Mouse (Mus musculus) heart, adult 2 months (tissue): ENCODE results near the gene Nhsl1. TPM values are rescaled to one million over a fixed set of nuclear protein-coding genes. Genes with fewer than 3 reads are reported as not detected.
"Not testable (repeated sequence)": the region's sequence is repeated elsewhere in the genome, so short reads cannot be mapped to it uniquely, and the experiment has no call there.

Experiments
- DNase-seq, 2 experiments: peaks; one replicate each; pipeline ENCODE4 v3.0.0; 2021
- H3K27ac ChIP-seq: fragments of 200-600 bp; 2 replicates; pipeline ENCODE4 v1.8.1; 2022
- H3K27me3 ChIP-seq: fragments of 200-500 bp; 2 replicates; pipeline ENCODE4 v1.6.1; 2012; ENCODE audit warnings: mild to moderate bottlenecking, low read length, inconsistent platforms, mixed read lengths; ENCODE audit not compliant: control insufficient read depth, insufficient read depth
- H3K36me3 ChIP-seq: fragments of 200-500 bp; 2 replicates; pipeline ENCODE4 v1.6.1; 2012; ENCODE audit warnings: low read length, inconsistent platforms; ENCODE audit not compliant: control insufficient read depth, insufficient read depth
- H3K4me1 ChIP-seq: fragments of 200-500 bp; 2 replicates; pipeline ENCODE4 v1.6.1; 2011; ENCODE audit warnings: low read length; ENCODE audit not compliant: control insufficient read depth, insufficient read depth
- H3K4me3 ChIP-seq: fragments of 200-600 bp; 2 replicates; pipeline ENCODE4 v1.8.1; 2022
- H3K79me2 ChIP-seq: fragments of 200-500 bp; replicated peaks from 2 replicates; pipeline ENCODE4 v1.6.1; 2012; ENCODE audit warnings: mild to moderate bottlenecking, inconsistent platforms, low read length, moderate library complexity, mixed read lengths; ENCODE audit not compliant: control insufficient read depth, insufficient read depth
- H3K9ac ChIP-seq: fragments of 200-500 bp; 2 replicates; pipeline ENCODE4 v1.6.1; 2012; ENCODE audit warnings: low read depth, mild to moderate bottlenecking, control low read depth, inconsistent platforms, low read length, mixed read lengths
- CTCF ChIP-seq: fragments of 200-600 bp; IDR thresholded peaks from 2 replicates; pipeline ENCODE4 v1.8.1; 2022; ENCODE audit warnings: antibody characterized with exemption, mild to moderate bottlenecking, moderate library complexity
- EP300 ChIP-seq: fragments of 200-500 bp; IDR thresholded peaks from 2 replicates; pipeline ENCODE4 v1.6.1; 2011; ENCODE audit warnings: low read depth, low read length, control low read depth; ENCODE audit not compliant: insufficient read depth
- POLR2A ChIP-seq: fragments of 200-500 bp; IDR thresholded peaks from 2 replicates; pipeline ENCODE4 v1.6.1; 2011; ENCODE audit warnings: mild to moderate bottlenecking, low read depth, low read length, control low read depth; ENCODE audit not compliant: insufficient read depth
- WGBS: fragments of 180-500 bp; shearing (Covaris S2); methylation state at CpG from one replicate; pipeline ENCODE4 v1.1.7; 2018; 5-methylcytosine and 5-hydroxymethylcytosine counted together
- intact Hi-C: fragments of 180-260 bp; cut with DNase I; formaldehyde crosslinking; loops from one replicate; pipeline ENCODE4 v1.15.1; 2025
- polyA plus RNA-seq: library from polyadenylated mRNA; depleted of rRNA; stranded (reverse); fragments of >200 nt; gene quantifications from 2 replicates; pipeline ENCODE4 v1.2.3, GENCODE M21; 2012; rRNA removed
- total RNA-seq, 2 experiments: library from RNA; stranded (reverse); gene quantifications; 2 replicates each; pipeline ENCODE4 v1.2.3; 2021

The Nhsl1 gene
- total and polyA plus RNA-seq, 3 experiments, result 6.8 to 17.4 (median 15.8) TPM

- no peaks in the 10 kb centered on the region for H3K27me3 ChIP-seq
- intact Hi-C loops, result no loop called here
- H3K79me2 ChIP-seq, result no peaks in the 10 kb centered on the region
- peaks cover 2% of the 10 kb centered on the region; the same call in 1 of the 2 replicates for H3K4me1 ChIP-seq
- no peak overlapping the region for H3K9ac ChIP-seq
- 87% methylated on average over 4 of the region's 4 CpGs for WGBS
- H3K4me3 ChIP-seq, result no peak overlapping the region
- no peak for DNase-seq
- H3K27ac ChIP-seq, result no peak overlapping the region
- no peak for TF ChIP-seq POLR2A
- TF ChIP-seq EP300, result no peak
- no peak for TF ChIP-seq CTCF
- H3K36me3 ChIP-seq, result no peaks in the 10 kb centered on the region
These were observed 228.6 kb downstream of the Nhsl1 start for GRCm38 (mm10) chr10:18547381-18547780.

DNA sequence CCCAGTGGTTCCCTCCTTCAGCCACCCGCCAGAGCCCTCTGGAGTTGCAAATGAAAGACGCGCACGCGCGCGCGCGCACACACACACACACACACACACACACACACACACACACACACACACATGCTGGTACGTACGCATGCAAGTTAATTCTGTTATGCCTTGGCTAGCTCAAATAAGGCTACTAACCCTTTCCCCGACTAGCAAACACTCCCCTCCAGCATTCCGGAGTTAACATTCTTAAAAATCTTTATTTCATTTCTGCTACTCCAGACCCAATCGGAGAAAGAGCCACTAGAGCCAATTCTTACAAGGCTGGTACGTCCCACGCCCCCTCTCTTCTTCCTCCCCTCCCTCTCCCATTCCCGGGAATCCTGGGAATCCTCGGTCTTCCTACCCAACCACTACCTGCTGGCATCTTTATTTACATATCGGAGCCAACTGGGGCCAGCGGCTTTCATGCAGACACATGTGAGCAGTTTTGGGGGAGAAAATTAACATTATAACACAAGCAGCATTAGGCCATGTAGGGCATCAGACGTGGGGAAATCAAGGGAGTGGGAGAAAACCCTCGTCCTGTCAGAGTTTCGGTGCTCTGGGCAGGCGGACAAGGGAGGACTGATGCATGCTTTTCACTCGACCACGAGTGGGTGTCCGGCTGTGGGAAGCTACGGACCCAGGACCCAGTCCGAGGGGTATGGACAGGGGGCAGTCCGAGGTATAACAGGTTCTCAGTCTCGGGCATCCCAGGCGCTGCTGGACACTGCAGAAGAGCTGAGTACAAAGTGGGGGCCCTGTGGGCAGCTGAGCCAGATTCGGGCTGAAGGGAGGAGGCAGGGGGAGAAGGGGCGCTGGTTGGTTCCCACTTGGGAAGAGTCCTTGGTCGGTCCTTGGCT, 230.8 kb downstream of the Nhsl1 start:
- no peak overlapping the region for H3K27ac ChIP-seq
- intact Hi-C loops, result no loop called here
- no peak overlapping the region for H3K4me3 ChIP-seq
- H3K79me2 ChIP-seq, result no peaks in the 10 kb centered on the region
- H3K36me3 ChIP-seq, result no peaks in the 10 kb centered on the region
- no peaks in the 10 kb centered on the region for H3K27me3 ChIP-seq
- 10% methylated on average over 35 of the region's 35 CpGs for whole genome bisulfite sequencing
- no peak for DNase-seq
- no peak for TF ChIP-seq POLR2A
- TF ChIP-seq EP300, result no peak
- no peak for TF ChIP-seq CTCF
- H3K4me1 ChIP-seq, result peaks cover 2% of the 10 kb centered on the region; the same call in 1 of the 2 replicates
- no peak overlapping the region for H3K9ac ChIP-seq

GRCm38 (mm10) chr10:18559076-18559475, 240.3 kb downstream of the Nhsl1 start:
- intact Hi-C loops, H3K27ac ChIP-seq, DNase-seq, H3K79me2 ChIP-seq, H3K4me3 ChIP-seq, H3K36me3 ChIP-seq, H3K27me3 ChIP-seq, H3K4me1 ChIP-seq, H3K9ac ChIP-seq: not testable (repeated sequence)
- 78% methylated on average over 9 of the region's 9 CpGs for WGBS

- Histone ChIP-seq H3K36me3 (no peaks in the 10 kb centered on the region), H3K27ac (no peak overlapping the region), H3K27me3 (no peaks in the 10 kb centered on the region), H3K4me1 (no peaks in the 10 kb centered on the region), H3K4me3 (no peak overlapping the region), H3K79me2 (no peaks in the 10 kb centered on the region), H3K9ac (no peak overlapping the region)
- WGBS, result 53% methylated on average over 5 of the region's 5 CpGs
- DNase-seq, result no peak
- TF ChIP-seq CTCF (no peak), POLR2A (no peak), EP300 (no peak)
- intact Hi-C loops, result loop anchor here (5.0 kb wide), 2 partner anchors 41 to 346 kb away; no protein-coding TSS in a partner anchor
These were observed 242.7 kb downstream of the Nhsl1 start for GRCm38 (mm10) chr10:18561445-18561844.

DNA sequence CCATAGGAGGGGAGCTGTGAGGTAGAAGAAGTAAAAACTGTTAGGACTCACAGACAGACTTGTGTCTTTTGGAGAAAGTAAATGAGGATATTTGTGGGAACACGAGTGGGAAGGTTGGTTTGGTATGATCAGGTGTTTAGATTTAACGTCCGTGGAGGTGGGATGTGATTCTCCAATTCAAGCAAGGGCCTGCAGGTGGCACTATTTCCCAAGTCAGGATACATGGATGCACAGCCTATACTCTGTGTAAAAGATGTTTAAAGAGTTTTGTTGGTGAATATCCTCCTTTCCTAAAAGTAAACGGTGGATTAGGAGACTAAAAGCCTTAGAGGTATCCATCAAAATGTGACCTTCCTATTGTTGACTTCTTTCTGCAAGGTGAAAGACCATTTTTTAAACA, 244.2 kb downstream of the Nhsl1 start:
- H3K79me2 ChIP-seq, result no peaks in the 10 kb centered on the region
- H3K27ac ChIP-seq, result no peak overlapping the region
- DNase-seq, result peak; percentile 11 to 51
- H3K36me3 ChIP-seq, result no peaks in the 10 kb centered on the region
- no peaks in the 10 kb centered on the region for H3K4me1 ChIP-seq
- H3K9ac ChIP-seq, result no peak overlapping the region
- H3K4me3 ChIP-seq, result no peak overlapping the region
- WGBS, result 5% methylated on average over 4 of the region's 4 CpGs
- intact Hi-C loops, result loop anchor here (2.0 to 5.0 kb wide), 3 partner anchors 39 to 344 kb away; no protein-coding TSS in a partner anchor
- no peak for TF ChIP-seq EP300
- peak; percentile 83 for TF ChIP-seq CTCF
- no peaks in the 10 kb centered on the region for H3K27me3 ChIP-seq

GRCm38 (mm10) chr10:18572581-18572980, 253.8 kb downstream of the Nhsl1 start:
- Histone ChIP-seq H3K4me1 (no peaks in the 10 kb centered on the region), H3K27me3 (no peaks in the 10 kb centered on the region), H3K36me3 (no peaks in the 10 kb centered on the region), H3K9ac (no peak overlapping the region), H3K4me3 (no peak overlapping the region), H3K27ac (no peak overlapping the region), H3K79me2 (no peaks in the 10 kb centered on the region)
- TF ChIP-seq CTCF, result peak; percentile 45
- TF ChIP-seq EP300, result no peak
- DNase-seq, result no peak
- 62% methylated on average over 2 of the region's 2 CpGs for WGBS
- intact Hi-C loops, result no loop called here

Other genes with a start within 250 kb of the Nhsl1 start
- gene Ect2l, start 108.1 kb upstream of the Nhsl1 start, total RNA-seq, result not detected
- 0.20 and 0.29 TPM in 2 replicates for gene Ect2l, start 108.1 kb upstream of the Nhsl1 start, polyA plus RNA-seq
- gene Ccdc28a, start 84.0 kb upstream of the Nhsl1 start, total RNA-seq, result 10 to 100 TPM; 11.7 to 17.0 TPM
- 24.5 and 27.7 TPM in 2 replicates for gene Ccdc28a, start 84.0 kb upstream of the Nhsl1 start, polyA plus RNA-seq
- under 1 TPM; 0.50 to 0.75 TPM for gene Hebp2, start 227.1 kb downstream of the Nhsl1 start, total RNA-seq
- 0.49 and 0.76 TPM in 2 replicates for gene Hebp2, start 227.1 kb downstream of the Nhsl1 start, polyA plus RNA-seq